Mouse (Mus musculus) brain, embryonic 18.5 days (tissue): ENCODE data around the gene Gk5.
A peak's percentile ranks its signal among the peaks of the same experiment; 100 is the strongest.
"Not testable (repeated sequence)": the region's sequence is repeated elsewhere in the genome, so short reads cannot be mapped to it uniquely, and the experiment has no call there.

Experiments
- DNase-seq: peaks from one replicate; pipeline ENCODE4 v3.0.0-alpha.2; 2012; ENCODE audit warnings: low read depth, low spot score

Gene Gk5

DNA sequence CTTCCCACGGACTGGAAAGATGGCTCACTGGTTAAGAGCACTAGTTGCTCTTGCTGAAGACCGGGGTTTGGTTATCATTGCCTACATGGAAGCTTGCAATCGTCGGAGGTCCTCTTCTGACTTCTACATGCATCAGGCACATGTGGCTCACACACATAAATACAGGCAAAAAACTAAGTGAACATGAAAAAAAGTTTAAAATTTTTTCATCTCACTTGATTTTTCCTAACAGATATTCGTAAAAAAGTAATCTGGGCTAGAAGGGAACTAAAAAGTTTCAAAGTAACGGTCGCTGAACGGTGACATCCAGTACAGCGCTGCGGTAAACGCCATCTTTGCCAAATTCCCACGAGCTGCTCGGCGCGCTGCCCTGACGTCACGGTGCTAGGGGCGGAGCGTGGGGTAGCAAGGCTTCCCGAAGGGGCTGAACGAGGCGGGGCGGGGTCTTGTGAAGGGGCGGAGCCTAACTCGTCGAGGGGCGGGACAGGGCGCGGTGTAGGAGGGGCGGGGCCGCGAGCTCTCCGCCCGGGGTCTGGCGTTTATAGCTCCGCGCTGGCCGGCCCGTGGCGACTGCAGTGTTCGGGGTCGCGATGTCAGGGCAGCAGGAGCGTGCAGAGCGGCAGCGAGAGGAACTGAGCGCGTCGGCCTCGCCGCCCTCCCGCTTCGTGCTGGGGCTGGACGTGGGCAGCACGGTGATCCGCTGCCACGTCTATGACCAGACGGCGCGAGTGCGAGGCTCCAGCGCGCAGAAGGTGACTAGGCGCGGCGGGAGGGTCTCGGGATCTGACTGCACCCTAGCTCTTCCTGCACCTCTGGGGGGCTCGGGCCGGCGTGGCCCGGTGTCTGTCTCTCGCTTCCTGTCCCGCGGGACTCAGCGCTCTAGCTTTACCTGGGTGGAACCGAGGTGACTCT is at the start of gene Gk5:
TSS of gene Gk5 (plus strand) at position 502 of the 912 bp plus-strand sequence.
- peak; percentile 85 for DNase-seq

DNA sequence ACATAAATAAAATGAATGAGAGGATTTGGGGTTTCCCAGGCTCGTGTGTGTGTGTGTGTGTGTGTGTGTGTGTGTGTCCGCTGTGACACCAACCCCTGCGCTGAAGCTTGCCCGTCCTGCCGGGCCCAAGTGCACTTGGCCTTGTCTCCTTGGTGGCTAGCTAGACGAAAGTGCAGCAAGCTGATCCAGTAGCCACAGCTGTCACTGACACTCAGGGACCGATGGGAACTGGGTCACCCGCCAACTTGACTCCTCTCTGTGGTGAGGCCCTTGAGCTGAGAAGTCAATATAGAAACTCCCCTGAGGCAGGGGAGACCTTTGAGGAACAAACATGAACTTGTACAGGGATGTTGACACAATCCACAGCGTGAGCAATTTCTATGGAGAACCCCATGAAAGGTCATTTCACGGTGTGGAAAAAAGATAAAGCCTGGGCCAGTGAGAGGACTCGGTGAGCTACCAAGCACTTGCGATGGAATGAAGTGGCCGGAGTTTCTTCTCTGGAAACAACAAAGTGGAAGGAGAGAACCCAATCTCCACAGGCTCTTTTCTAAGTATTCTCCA is 40.3 kb upstream of the Gk5 start:
- no peak for DNase-seq

DNA sequence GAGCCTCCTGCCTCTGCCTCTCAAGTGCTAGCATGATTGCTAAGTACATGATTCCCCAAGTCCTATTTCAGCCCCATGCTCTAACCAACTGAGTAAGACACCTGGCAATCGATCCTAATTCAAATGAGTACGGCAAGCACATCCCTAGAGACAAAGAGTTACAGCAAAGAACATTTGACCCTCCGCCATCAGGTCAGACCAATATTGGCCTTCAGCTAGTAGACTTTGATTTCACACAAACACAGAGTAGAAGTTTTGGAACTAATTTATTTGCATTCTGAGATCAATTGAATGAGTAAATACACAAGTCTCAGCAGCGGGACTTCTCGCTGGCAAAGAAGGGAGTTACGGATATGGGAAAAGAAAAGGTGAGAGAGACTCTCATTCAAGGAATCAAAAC is 33.9 kb upstream of the Gk5 start:
- DNase-seq: no peak

DNA sequence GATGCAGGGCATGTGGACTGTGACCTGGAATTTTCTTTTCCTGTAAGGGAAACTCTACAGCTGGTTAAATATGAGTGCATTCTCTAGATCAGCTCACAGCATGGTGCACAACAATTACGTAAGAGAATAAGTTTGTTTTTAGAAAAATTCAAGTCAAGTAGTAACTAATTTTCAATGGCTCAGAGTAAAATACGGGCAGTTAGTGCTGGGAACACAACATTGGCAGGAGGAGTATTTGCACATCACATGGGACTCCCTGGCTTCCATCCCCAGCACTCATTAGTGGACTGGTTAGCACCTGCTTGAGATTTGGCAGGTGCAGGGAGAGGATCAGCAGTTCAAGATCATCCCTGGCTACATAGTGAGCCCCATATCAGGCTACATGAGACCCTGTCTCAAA is 31.5 kb upstream of the Gk5 start:
- no peak for DNase-seq

DNA sequence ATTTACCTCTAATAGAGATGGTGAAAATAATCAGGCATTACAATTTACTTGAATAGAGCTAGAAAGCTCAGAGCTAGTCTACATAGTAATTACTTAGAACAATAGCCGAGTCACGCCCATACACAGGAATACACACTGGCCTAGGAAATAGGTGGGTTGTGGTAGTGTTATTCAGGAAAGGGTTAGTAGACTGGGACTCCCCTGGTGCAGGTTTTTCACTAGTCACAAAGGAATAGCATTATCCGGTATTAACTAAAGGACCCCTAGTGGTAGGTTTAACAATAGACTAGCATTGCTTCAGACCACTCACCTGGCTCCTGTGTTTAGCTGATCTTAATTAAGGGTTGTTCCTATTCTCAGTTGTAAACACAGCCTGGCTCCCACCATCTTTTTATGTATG is 30.7 kb upstream of the Gk5 start:
- DNase-seq: not testable (repeated sequence)

DNA sequence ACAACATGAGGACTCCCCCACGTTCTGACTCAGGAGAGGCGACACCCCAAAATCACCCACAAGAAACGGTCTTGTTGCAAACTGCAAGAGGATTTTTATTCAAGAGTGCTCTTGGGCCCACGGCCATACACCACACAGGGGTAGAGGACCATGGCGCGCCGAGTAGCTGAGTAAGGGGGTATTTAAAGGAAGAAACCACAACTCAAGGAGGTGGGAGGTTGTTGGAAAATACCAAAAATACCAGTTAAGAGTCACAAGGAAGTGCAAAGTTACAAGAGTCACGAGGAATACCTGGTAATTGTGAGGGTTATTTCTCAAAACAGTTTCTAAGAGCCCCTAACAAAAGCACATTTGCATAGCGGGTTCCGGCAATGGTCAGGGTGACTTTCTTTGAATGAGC is 26.5 kb upstream of the Gk5 start:
- not testable (repeated sequence) for DNase-seq

DNA sequence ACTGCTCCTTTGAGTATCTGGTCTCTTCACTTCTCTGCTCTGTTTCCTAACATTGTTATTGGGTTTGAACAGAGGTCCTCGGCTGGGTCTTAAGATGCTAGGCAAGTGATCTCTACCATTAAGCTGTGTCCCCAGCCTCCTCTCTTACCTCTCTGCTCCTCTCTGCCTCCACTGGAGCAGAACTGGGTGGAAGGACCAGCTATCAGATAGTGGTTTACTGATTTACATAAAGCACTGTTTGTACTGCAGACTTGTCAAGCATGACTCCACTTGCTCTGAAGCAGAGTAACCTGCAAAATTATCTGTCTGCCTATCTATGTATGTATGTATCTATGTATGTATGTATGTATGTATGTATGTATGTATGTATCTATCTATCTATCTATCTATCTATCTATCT is 25.9 kb upstream of the Gk5 start:
- no peak for DNase-seq

DNA sequence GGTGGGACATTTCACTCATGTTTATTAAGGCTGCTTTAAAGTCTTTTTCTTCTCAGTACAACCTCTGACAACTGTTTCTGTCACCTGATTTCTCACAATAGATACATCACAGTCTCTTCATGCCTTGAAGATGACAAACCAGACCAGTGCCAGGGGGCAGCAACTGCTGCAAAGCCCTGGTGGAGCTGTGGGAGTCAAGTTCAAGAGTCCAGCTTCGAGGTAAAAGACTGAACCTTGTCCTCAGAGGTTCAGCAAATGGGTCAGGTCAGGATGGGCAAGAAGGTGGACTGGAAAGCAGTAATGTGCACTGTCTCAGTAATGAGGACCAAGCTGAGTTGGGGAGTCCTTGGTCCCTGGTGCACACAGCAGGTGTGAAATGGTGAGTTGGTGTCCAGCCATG is 24.8 kb upstream of the Gk5 start:
- no peak for DNase-seq

DNA sequence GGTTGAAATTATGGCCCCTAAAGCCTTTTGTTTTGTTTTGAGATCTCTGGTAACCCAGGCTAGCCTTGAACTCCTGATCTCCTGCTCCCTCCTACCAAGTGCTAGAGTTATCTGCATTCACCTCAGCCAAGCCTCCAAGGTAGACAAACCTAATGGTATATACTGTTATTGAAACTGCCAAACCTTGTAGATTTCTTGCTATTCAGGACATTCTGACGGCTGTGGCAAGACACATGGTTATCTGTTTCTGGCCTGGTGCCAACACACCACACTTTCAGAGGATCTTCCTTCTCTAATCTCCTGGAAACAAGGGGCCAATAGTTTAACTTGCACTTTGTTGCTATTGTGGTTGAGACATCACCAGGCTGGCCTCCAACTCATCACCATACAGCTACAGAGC is 24.0 kb upstream of the Gk5 start:
- DNase-seq: no peak

DNA sequence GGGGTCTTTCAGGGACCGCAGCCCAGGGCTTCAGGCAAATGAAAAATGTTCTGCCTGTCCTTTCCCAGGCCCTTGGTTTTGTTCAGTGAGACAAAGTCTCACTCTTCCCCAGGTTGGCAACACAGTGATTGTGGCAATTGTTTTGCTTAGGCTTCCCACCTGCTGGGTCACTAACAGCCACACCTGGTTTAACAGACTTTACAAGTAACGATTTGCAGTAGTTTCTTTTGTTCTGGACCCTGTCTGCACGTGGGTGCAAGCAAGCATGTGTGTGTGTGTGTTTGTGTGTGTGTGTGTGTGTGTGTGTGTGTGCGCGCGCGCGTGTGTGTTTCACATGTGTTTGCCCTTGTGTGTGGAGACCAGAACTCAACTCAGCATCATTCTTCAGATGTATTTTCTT is 16.3 kb upstream of the Gk5 start:
- no peak for DNase-seq

DNA sequence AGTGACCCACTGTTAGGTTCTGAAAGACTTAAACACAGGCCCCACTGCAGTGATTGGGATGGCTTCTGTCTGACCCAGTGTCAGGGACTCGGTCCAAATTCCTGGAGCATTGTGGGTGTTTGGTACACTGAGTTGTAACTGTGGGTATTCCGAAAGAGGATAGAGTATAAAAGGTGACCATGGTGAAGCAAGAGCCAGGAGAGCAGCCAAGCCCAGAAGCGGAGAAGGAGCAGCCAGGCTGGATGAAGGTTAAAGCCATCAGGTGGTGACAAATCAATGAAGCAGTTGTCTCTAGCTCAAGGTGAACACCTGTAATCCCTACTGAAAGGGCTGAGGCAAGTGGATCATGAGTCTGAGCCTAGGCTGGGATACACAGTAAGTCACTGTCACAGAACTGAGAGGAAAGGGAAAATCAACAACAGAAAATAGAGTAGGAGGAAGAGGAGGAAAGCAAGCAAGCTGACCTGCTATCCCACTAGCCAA is 6.2 kb upstream of the Gk5 start:
- no peak for DNase-seq

DNA sequence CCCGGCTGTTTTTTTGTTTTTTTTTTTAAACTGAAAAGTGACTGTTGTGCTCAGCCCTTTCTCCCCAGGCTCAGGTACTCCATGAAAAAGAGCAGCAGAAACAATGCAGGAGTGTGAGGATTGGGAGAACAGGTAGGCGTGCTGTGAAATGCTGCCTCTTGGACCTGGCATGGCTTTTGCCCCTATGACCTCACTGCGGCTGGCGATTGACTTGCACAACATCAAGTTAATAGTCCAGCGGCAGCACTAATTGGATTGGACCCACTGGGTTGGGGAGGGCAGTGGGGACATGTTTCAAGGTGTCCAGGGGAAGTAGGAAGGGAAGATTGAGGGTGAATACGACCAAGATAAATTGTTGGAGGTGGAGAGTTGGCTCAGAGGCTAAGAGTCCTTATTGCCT is 2.4 kb upstream of the Gk5 start:
- no peak for DNase-seq

DNA sequence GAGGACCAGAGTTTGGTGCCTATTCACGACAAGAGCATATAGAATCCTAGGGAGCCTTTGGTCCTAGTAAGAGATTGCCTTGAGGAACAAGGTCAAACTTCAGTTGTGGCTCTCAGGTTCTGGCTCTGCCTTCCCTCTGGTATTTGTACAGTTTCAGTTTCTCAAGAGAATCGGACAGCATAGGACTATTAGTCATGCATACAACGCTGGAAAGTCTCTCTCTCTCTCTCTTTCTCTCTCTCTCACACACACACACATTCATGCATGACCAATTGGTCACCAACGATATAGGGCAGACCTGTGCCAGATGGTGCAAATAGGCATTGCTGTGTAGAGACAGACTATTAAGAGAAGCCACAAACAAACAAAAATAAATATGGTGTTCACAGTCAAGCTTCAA is 946 bp upstream of the Gk5 start:
- DNase-seq: no peak

DNA sequence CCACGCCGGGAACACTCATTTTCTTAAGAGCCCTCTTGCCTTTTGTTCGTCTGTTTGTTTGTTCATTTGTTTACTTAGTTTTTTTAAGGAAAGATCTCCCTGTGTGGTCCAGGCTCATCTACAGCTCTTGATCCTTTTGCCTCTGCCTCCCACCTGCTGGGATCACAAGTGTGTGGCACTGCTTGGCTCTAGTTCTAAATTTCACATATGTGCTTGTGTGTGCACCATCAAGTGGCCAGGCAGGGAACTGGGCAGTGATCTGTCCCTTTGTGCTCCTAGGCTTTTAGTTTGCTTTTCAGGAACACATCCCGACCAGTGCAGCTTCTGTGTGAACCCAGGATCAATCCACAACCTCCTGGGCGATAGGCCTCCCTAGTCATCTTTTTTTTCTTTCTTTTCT is 8.8 kb downstream of the Gk5 start:
- DNase-seq: no peak

DNA sequence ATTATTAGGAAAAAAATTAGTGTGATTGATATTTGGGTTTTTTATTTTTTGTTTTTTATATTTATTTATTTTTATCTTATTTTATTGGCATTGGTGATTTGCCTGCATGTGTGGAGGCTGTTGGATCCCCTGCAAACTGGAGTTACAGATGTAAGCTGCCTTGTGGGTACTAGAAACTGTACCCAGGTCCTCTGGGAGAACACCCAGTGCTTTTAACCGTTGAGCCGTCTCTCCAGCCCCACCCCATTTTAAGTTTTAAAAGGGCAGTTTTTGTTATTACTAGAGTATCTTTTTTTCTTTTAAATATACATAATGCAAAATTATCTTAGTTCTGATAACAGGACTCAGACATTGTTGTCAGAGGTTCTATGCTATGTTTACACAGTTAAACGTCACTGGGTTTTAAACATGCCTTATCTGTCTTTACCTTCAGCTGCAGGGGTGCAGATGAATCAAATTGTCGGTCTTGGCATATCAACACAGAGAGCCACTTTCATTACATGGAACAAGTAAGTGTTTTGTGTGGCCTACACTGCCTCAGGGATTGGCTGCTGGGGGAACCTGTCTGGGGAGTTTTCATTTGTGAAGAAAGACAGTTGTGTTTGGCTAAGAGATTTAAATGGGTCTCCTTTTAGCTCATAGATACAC is 13.9 kb downstream of the Gk5 start:
- no peak for DNase-seq

DNA sequence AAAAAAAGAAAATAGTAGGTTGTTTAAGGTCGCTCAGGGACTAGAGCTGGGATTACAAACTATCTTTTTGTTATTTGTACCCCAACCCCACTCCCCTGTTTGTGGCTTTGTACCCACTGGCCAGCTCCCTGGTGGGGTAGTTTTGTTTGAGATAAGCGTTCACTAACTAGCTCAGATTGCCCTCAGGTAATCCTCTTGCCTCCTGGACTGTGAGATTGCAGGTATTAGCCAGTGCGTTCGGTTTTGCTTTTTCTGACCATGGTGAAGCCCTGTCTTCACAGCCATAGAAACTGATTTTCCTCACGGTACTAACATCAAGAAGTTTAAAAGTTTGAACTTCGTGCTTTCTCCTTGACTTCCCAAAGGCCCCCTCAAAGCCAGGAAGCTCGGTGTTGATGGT is 15.3 kb downstream of the Gk5 start:
- no peak for DNase-seq

DNA sequence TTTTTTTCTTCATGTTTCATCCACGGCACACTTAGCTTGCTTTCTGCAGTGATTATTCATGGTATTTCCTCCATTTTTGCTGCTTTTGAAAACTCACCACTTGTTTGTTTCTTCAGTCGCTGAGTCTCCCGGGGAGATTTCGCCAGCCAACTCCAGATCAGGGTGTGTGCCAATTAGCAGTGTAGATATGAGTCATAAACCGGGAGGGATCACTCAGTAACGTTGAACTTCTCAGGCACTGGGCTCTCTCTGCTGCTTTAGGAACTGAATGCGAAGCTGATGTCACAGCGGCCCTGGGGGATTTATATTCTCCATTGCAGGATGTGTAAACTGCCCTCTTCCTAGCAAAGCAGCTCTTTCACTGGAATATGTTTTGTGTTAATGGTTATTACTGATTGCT is 15.8 kb downstream of the Gk5 start:
- DNase-seq: no peak

DNA sequence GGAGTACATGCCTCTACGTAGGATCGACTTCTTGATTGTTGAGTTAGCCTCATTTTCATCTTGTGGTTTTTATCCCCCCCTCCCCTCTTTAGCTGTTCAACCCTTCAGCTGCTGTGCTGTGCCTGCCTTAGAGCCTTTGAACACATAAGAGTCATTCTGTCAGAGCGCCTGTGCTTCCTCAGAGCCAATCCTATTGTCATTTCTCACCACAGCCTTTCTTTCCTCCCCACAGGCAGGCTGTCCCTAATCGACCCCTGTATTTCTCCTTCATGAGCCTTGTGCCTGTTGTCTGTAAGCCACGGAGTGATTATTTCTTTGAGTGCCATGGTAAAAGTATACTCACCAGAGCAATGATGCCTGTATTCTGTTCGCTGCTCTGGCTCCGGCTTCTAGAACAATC is 16.3 kb downstream of the Gk5 start:
- DNase-seq: no peak

DNA sequence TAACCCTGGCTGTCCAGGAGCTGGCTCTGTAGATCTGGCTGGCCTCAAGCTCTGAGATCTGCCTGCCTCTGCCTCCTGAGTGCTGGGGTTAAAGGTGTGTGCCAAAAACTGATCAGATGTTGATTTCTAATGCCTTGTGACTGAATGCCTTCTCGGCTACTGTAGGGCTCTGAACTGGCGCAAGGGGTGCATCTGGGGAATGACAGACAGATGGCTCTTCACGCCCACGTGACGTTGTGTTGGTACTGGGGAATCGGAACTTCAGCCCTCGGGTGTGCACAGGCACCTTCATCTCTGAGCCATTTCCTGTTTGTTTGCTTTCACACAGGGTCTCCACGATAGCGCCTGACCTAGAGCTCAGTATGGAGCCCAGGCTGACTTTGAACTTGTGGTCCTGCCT is 19.8 kb downstream of the Gk5 start:
- no peak for DNase-seq

DNA sequence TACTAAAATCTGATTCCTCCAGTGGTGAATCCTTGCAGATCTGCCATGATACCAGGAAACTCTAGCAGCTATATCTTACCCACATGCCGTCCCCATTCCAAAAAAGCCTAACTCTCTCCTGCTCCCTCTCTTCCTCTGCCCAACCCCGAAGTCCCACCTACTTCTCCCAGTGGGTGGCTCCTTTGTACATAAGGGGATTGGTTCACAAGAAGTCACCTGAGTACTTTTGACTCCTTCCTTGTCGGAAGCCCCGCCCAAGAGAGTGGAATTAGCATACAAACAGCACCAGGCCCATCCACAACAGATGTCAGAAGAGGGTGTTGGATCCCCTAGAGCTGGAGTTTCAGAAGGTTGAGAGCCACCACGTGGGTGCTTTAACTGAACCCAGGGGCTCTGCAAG is 20.7 kb downstream of the Gk5 start:
- DNase-seq: no peak

DNA sequence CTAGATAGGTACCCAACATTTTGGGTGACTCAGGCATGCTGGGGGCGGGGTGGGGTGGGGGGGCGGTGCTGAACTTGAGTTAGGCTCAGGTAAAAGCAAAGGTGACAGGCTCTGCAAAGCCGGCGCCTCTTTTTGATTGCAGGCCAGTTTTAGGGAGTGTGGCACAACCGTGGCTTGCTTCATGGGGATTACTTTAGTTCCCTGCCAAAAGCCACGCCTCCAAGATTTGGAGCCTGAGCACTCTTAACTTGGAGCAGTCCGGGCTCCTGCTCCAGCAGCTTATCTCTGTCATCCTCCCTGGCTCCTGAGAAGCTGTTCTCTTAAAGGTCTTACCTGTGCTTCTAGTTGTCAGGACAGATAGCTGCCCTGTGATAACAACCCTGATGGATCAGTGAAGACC is 21.8 kb downstream of the Gk5 start:
- DNase-seq: no peak

DNA sequence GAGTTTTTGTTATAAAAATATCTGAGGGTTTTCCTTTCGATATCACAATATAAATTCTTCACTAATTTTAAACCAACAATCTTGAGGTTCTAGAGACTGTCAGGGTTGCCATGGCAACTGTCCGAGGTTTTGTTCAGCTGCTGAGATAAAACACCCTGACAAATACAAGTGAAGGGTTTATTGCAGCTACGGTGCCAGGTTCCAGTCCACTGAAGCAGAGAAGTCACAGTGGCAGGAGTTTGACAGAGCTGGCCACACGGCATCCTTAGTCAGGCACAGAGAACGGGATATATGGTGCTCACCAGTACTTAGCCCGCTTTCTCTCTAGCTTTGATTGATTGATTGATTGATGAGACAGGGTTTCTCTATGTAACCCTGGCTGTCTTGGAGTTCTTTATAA is 23.3 kb downstream of the Gk5 start:
- DNase-seq: no peak

DNA sequence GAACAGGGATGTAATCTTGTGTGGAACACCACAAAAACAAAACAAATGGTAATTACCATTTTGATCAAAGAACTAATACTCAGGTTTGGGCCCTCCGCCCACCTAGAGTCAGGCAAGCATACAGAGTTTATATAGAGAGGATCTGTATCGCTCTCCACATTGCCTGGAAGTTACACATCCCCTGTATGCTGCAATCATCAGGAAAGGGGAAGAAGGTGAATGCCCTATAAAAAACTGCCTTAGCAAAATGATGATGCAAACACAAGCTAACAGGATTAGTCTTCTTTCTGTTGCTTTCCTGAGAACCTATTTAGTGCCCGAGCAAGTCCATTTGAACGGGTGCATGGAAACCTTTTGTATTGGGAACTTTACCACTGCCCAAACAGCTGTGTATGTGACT is 24.5 kb downstream of the Gk5 start:
- DNase-seq: no peak
